Mouse (Mus musculus) MEL (cell line): ENCODE data around the gene Tktl1. TPM values are rescaled to one million over a fixed set of nuclear protein-coding genes. Genes with fewer than 3 reads are reported as not detected.

Source experiments
- DNase-seq: peaks from one replicate; pipeline ENCODE4 v3.0.0; 2011; ENCODE audit warnings: low read depth, low spot score
- H3K27ac ChIP-seq: 2 replicates; pipeline ENCODE4 v1.5.1; 2012; ENCODE audit warnings: low read depth, mild to moderate bottlenecking, control low read depth, low read length, moderate library complexity; ENCODE audit not compliant: control insufficient read depth
- H3K27me3 ChIP-seq, 2 experiments: fragments of 150-350 bp in 1 of 2; sonication (generic) in 1 of 2; 2 replicates each; pipeline ENCODE4 v1.6.1; 2012; ENCODE audit warnings: low read length in 2 of 2, mild to moderate bottlenecking in 2 of 2, improper control_type of control experiment in 1 of 2, moderate library complexity in 1 of 2; ENCODE audit not compliant: insufficient read depth in 2 of 2, control insufficient read depth in 1 of 2
- H3K36me3 ChIP-seq, 2 experiments: 2 replicates each; pipeline ENCODE4 v1.6.1; 2012 to 2014; ENCODE audit warnings: low read length in 2 of 2, improper control_type of control experiment in 1 of 2, inconsistent platforms in 1 of 2, mild to moderate bottlenecking in 1 of 2; ENCODE audit not compliant: insufficient read depth in 2 of 2, control insufficient read depth in 1 of 2
- H3K4me1 ChIP-seq, 2 experiments: fragments of 150-350 bp in 1 of 2; sonication (generic) in 1 of 2; 2 replicates each; pipeline ENCODE4 v1.6.1; 2012; ENCODE audit warnings: low read length in 2 of 2, improper control_type of control experiment in 1 of 2, mild to moderate bottlenecking in 1 of 2; ENCODE audit not compliant: insufficient read depth in 2 of 2, control insufficient read depth in 1 of 2
- H3K4me3 ChIP-seq, 2 experiments: fragments of 150-350 bp in 1 of 2; sonication (generic) in 1 of 2; 2 replicates each; pipeline ENCODE4 v1.5.1; 2012; ENCODE audit warnings: low read depth in 2 of 2, low read length in 2 of 2, mild to moderate bottlenecking in 2 of 2, moderate library complexity in 2 of 2, control low read depth in 1 of 2, improper control_type of control experiment in 1 of 2; ENCODE audit not compliant: control insufficient read depth in 1 of 2, insufficient read depth in 1 of 2
- H3K79me2 ChIP-seq: 2 replicates; pipeline ENCODE4 v1.6.1; 2012; ENCODE audit warnings: mild to moderate bottlenecking, low read length, moderate library complexity; ENCODE audit not compliant: control insufficient read depth, poor library complexity, insufficient read depth
- H3K9ac ChIP-seq: 2 replicates; pipeline ENCODE4 v1.6.1; 2012; ENCODE audit warnings: low read depth, mild to moderate bottlenecking, control low read depth, low read length, moderate library complexity; ENCODE audit not compliant: control insufficient read depth, poor library complexity, severe bottlenecking
- H3K9me3 ChIP-seq: fragments of 150-350 bp; sonication (generic); replicated peaks from 2 replicates; pipeline ENCODE4 v1.6.1; 2012; ENCODE audit warnings: mild to moderate bottlenecking, low read length, improper control_type of control experiment, moderate library complexity; ENCODE audit not compliant: insufficient read depth
- BHLHE40 ChIP-seq: IDR thresholded peaks from 2 replicates; pipeline ENCODE4 v1.6.1; 2012; ENCODE audit warnings: low read depth, mild to moderate bottlenecking, inconsistent platforms, low read length, improper control_type of control experiment, borderline replicate concordance
- CHD2 ChIP-seq: IDR thresholded peaks from 2 replicates; pipeline ENCODE4 v1.6.1; 2011; ENCODE audit warnings: low read length, improper control_type of control experiment
- E2F4 ChIP-seq: IDR thresholded peaks from 2 replicates; pipeline ENCODE4 v1.6.1; 2011; ENCODE audit warnings: low read depth, low read length, improper control_type of control experiment, borderline replicate concordance
- ELF1 ChIP-seq: IDR thresholded peaks from 2 replicates; pipeline ENCODE4 v1.6.1; 2014; ENCODE audit warnings: low read depth, mild to moderate bottlenecking, inconsistent platforms, low read length, improper control_type of control experiment, moderate library complexity
- EP300 ChIP-seq, 2 experiments: IDR thresholded peaks; 2 replicates each; pipeline ENCODE4 v1.6.1; 2011; ENCODE audit warnings: improper control_type of control experiment in 2 of 2, low read length in 2 of 2, low read depth in 1 of 2, mild to moderate bottlenecking in 1 of 2
- GATA1 ChIP-seq: IDR thresholded peaks from 2 replicates; pipeline ENCODE4 v1.6.1; 2011; ENCODE audit warnings: low read depth, low read length, improper control_type of control experiment
- JUND ChIP-seq: IDR thresholded peaks from 2 replicates; pipeline ENCODE4 v1.6.1; 2011; ENCODE audit warnings: low read depth, mild to moderate bottlenecking, improper control_type of control experiment, low read length
- NELFE ChIP-seq: IDR thresholded peaks from 2 replicates; pipeline ENCODE4 v1.6.1; 2011; ENCODE audit warnings: low read depth, low read length, improper control_type of control experiment
- NRF1 ChIP-seq: IDR thresholded peaks from 2 replicates; pipeline ENCODE4 v1.6.1; 2014; ENCODE audit warnings: low read depth, mild to moderate bottlenecking, inconsistent platforms, low read length, improper control_type of control experiment, moderate library complexity; ENCODE audit not compliant: poor library complexity, insufficient read depth, severe bottlenecking
- POLR2AphosphoS2 ChIP-seq: IDR thresholded peaks from 2 replicates; pipeline ENCODE4 v1.6.1; 2011; ENCODE audit warnings: low read length, improper control_type of control experiment
- POLR2AphosphoS5 ChIP-seq: IDR thresholded peaks from 2 replicates; pipeline ENCODE4 v1.6.1; 2012; ENCODE audit warnings: low read depth, borderline replicate concordance, mild to moderate bottlenecking, inconsistent platforms, low read length, moderate library complexity, mixed read lengths
- SMC3 ChIP-seq: IDR thresholded peaks from 2 replicates; pipeline ENCODE4 v1.6.1; 2011; ENCODE audit warnings: low read depth, low read length, improper control_type of control experiment
- TAL1 ChIP-seq: IDR thresholded peaks from 2 replicates; pipeline ENCODE4 v1.6.1; 2012; ENCODE audit warnings: mild to moderate bottlenecking, inconsistent platforms, low read length, moderate library complexity, mixed read lengths
- TCF12 ChIP-seq: IDR thresholded peaks from 2 replicates; pipeline ENCODE4 v1.6.1; 2014; ENCODE audit warnings: low read depth, mild to moderate bottlenecking, inconsistent platforms, low read length, improper control_type of control experiment, moderate library complexity
- USF2 ChIP-seq, 2 experiments: IDR thresholded peaks; 2 replicates each; pipeline ENCODE4 v1.6.1; 2011 to 2012; ENCODE audit warnings: improper control_type of control experiment in 2 of 2, low read length in 2 of 2, borderline replicate concordance in 1 of 2, inconsistent platforms in 1 of 2, low read depth in 1 of 2, mild to moderate bottlenecking in 1 of 2; ENCODE audit not compliant: insufficient read depth in 1 of 2
- ZKSCAN1 ChIP-seq: IDR thresholded peaks from 2 replicates; pipeline ENCODE4 v1.6.1; 2012; ENCODE audit warnings: low read depth, mild to moderate bottlenecking, inconsistent platforms, low read length, improper control_type of control experiment, moderate library complexity
- ZNF384 ChIP-seq: IDR thresholded peaks from 2 replicates; pipeline ENCODE4 v1.6.1; 2012; ENCODE audit warnings: low read depth, mild to moderate bottlenecking, inconsistent platforms, low read length, improper control_type of control experiment
- polyA plus RNA-seq, 2 experiments: library from polyadenylated mRNA; stranded (reverse) in 1 of 2; unstranded in 1 of 2; fragments of >175 nt in 1 of 2; fragments of >200 nt in 1 of 2; gene quantifications; 2 replicates each; pipeline versions ENCODE4 v1.2.1 to v1.2.4; 2012; ENCODE audit warnings: low replicate concordance in 2 of 2, low read depth in 1 of 2; ENCODE audit not compliant: insufficient read length in 2 of 2, insufficient read depth in 1 of 2, missing spikeins in 1 of 2
- total RNA-seq: library from RNA; depleted of rRNA; stranded (reverse); fragments of 300-350 nt; gene quantifications from 2 replicates; pipeline ENCODE4 v1.2.3, GENCODE M21; 2012

The Tktl1 gene
- total and polyA plus RNA-seq, 3 experiments = 0.04 TPM; not detected in 2

GRCm38 (mm10) chrX:74230038-74230437, 53.0 kb downstream of the Tktl1 start:
- TF ChIP-seq BHLHE40 = no peak
- no peak for TF ChIP-seq JUND
- no peak for TF ChIP-seq SMC3
- Histone ChIP-seq H3K9ac (no peak overlapping the region), H3K27me3 (no peaks in the 10 kb centered on the region), H3K9me3 (no peaks in the 10 kb centered on the region), H3K27ac (no peak overlapping the region), H3K79me2 (no peaks in the 10 kb centered on the region), H3K4me3 (no peak overlapping the region), H3K4me1 (no peaks in the 10 kb centered on the region), H3K36me3 (no peaks in the 10 kb centered on the region; a peak in 1 of 4 replicates)
- no peak for DNase-seq

GRCm38 (mm10) chrX:74233196-74233595, 56.1 kb downstream of the Tktl1 start:
- TF ChIP-seq USF2 (IDR thresholded peaks at IDR 0.05; ENCODE audit: borderline replicate concordance in 1 of 2, insufficient read depth in 1 of 2, low read depth in 1 of 2, low read length in 2 of 2) (no peak), E2F4 (no peak), POLR2AphosphoS2 (no peak), ELF1 (no peak), ZKSCAN1 (no peak), EP300 (IDR thresholded peaks at IDR 0.05; ENCODE audit: low read depth in 1 of 2, low read length in 2 of 2) (no peak), TCF12 (no peak), TAL1 (no peak)
- TF ChIP-seq, all 39 proteins: peak for 0
- Histone ChIP-seq H3K36me3 (no peaks in the 10 kb centered on the region; a peak in 1 of 4 replicates), H3K9me3 (no peaks in the 10 kb centered on the region), H3K27ac (no peak overlapping the region), H3K79me2 (no peaks in the 10 kb centered on the region), H3K9ac (no peak overlapping the region), H3K27me3 (no peaks in the 10 kb centered on the region), H3K4me1 (no peaks in the 10 kb centered on the region), H3K4me3 (no peak overlapping the region)
- DNase-seq = no peak

- no peak for DNase-seq
These were observed 63.3 kb downstream of the Tktl1 start for GRCm38 (mm10) chrX:74240332-74240731.

More at GRCm38 (mm10) chrX:74240332-74240731, 63.3 kb downstream of the Tktl1 start:
- Histone ChIP-seq H3K27me3 (no peaks in the 10 kb centered on the region), H3K9me3 (no peaks in the 10 kb centered on the region), H3K79me2 (peaks cover 12% of the 10 kb centered on the region), H3K9ac (no peak overlapping the region), H3K27ac (no peak overlapping the region), H3K4me3 (no peak overlapping the region), H3K36me3 (peaks cover 0 to 12% of the 10 kb centered on the region in 2 experiments; a peak in 3 of 4 replicates), H3K4me1 (peaks cover 0 to 10% of the 10 kb centered on the region in 2 experiments; a peak in 1 of 4 replicates)
- TF ChIP-seq TAL1 = no peak
- no peak for TF ChIP-seq USF2 (IDR thresholded peaks at IDR 0.05; ENCODE audit: borderline replicate concordance in 1 of 2, insufficient read depth in 1 of 2, low read depth in 1 of 2, low read length in 2 of 2)
- no peak for TF ChIP-seq POLR2AphosphoS5
- TF ChIP-seq NELFE = no peak
- TF ChIP-seq TCF12 = no peak
- no peak for TF ChIP-seq CHD2
- TF ChIP-seq ZNF384 = no peak
- no peak for TF ChIP-seq GATA1
- TF ChIP-seq JUND = no peak
- no peak for TF ChIP-seq NRF1
- TF ChIP-seq ZKSCAN1 = no peak
